Mouse (Mus musculus) forebrain, embryonic 16.5 days (tissue): ENCODE measurements at regions not wholly inside any gene's neighbourhood (a gene's known extent, or its start where the extent isn't known, plus 50 kb on each side); places are given as distances from the start of the nearest gene placed in this dataset.

Experiments used
- ATAC-seq: fragments of 200-750 bp; cut with Nextera tagmentation; 2 replicates; pipeline ENCODE4 v1.8.0; 2017; ENCODE audit warnings: mild to moderate bottlenecking, moderate library complexity
- H3K27ac ChIP-seq: fragments of 300-500 bp; sonication (generic); 2 replicates; pipeline ENCODE4 v1.5.1; 2014; ENCODE audit warnings: low read length, control low read depth
- H3K27me3 ChIP-seq: fragments of 300-500 bp; sonication (generic); replicated peaks from 2 replicates; pipeline ENCODE4 v1.6.1; 2014; ENCODE audit warnings: low read length; ENCODE audit not compliant: control insufficient read depth, insufficient read depth
- H3K36me3 ChIP-seq: fragments of 300-500 bp; sonication (generic); 2 replicates; pipeline ENCODE4 v1.6.1; 2014; ENCODE audit not compliant: control insufficient read depth, insufficient read depth
- H3K4me1 ChIP-seq: fragments of 300-500 bp; sonication (generic); replicated peaks from 2 replicates; pipeline ENCODE4 v1.6.1; 2014; ENCODE audit warnings: low read length; ENCODE audit not compliant: control insufficient read depth, insufficient read depth
- H3K4me2 ChIP-seq: fragments of 300-500 bp; sonication (generic); 2 replicates; pipeline ENCODE4 v1.6.1; 2014; ENCODE audit warnings: mild to moderate bottlenecking, low read length, control low read depth
- H3K4me3 ChIP-seq: fragments of 300-500 bp; sonication (generic); replicated peaks from 2 replicates; pipeline ENCODE4 v1.5.1; 2014; ENCODE audit warnings: mild to moderate bottlenecking, low read length, control low read depth
- H3K9ac ChIP-seq: fragments of 300-500 bp; sonication (generic); replicated peaks from 2 replicates; pipeline ENCODE4 v1.6.1; 2014; ENCODE audit warnings: low read depth, low read length, control low read depth
- H3K9me3 ChIP-seq: fragments of 300-500 bp; sonication (generic); 2 replicates; pipeline ENCODE4 v1.6.1; 2016; ENCODE audit warnings: low read length; ENCODE audit not compliant: control insufficient read depth
- WGBS: fragments of 180-500 bp; shearing (Covaris S2); extraction: QIAGEN DNeasy Blood & Tissue Kit; methylation state at CpG from one replicate; pipeline ENCODE4 v1.1.7; 2014; 5-methylcytosine and 5-hydroxymethylcytosine counted together

- no peak for ATAC-seq
- H3K27me3 ChIP-seq, result no peaks in the 10 kb centered on the region
- H3K4me3 ChIP-seq, result no peak overlapping the region
- H3K4me1 ChIP-seq, result peaks cover 2% of the 10 kb centered on the region; the same call in 1 of the 2 replicates
- H3K4me2 ChIP-seq, result no peak overlapping the region
- H3K27ac ChIP-seq, result no peak overlapping the region
- H3K9me3 ChIP-seq, result no peaks in the 10 kb centered on the region
- H3K36me3 ChIP-seq, result no peaks in the 10 kb centered on the region
- H3K9ac ChIP-seq, result no peak overlapping the region
- WGBS, result 61% methylated on average over 2 of the region's 2 CpGs
Observed at GRCm38 (mm10) chr8:100446677-100447350, 1030.5 kb upstream of the Cdh8 start.
